Mouse (Mus musculus): ENCODE measurements at regions not wholly inside any gene's neighbourhood (a gene's known extent, or its start where the extent isn't known, plus 50 kb on each side); places are given as distances from the start of the nearest gene placed in this dataset.

DNA sequence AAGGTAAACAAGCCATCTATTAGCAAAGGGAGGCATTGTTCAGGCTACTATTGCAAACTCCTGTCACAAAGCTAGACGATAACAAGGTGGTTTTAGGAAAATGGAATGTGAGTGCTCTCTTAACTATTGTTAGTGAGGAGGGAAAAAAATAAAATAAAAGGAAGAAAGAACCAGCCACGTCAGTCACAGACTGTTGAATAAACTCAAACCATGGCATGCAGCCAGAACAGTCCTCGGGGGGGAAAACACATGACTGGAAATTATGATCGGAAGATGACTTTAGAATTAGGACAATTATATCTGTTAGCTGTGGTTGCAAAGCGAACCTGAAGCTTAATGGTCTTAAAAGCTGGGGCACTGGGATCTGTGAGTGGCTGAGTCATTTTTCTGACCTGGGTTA, 524.1 kb downstream of the Tbc1d22a start:
- DNase-seq = no peak

DNA sequence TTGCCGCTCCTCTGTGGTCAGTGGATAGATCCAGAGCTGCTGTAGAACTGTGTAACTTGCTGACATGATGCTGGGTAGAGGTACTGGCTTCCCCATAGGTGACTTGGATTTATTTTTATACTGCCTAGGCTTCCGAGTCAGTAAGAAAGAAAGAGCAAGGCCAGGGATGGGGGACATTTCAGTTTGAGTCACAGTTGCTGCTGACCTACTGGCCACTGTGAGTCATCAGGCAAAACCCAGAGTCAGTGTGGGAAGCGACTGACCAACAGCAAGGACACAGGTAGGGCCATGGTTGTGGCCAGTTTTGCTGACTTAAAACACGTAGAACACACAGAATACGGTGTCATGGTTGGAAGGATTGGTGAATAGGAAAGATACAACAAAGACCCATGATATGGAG, 524.5 kb downstream of the Tbc1d22a start:
- DNase-seq = no peak

DNA sequence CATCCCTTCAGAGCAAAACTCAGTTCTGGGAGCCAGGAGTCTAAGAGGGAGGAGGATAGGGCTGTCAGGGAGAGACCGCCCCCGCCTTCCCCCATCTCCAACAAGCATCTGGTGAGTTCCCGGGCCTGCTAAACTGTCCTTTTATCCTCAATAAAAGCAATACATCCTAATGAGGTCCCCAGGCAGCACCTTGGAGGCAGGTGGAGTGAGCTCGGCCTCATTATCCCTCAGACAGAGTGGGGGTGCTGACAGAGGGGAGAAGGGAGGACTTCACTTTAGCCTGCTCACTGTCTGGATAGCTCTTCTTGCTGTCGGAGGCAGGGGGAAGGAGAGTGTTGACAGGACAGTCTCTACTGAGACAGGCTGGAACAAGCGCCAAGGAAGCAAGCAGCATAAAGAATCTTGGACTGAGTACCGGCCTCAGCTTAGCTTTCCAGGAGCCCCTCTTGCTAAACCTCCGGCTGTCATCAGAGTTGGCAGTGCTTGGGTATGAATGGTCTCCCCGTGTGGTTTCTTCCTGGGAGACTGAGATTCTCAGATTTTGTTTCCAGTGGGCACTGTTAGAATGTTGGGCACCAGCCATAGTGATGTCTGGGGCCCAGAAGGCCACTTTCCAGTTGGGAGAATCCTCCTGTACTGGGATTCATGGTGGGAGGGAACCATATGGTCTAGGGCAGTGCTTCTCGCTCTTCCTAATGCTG, 537.3 kb downstream of the Tbc1d22a start:
- DNase-seq = no peak

DNA sequence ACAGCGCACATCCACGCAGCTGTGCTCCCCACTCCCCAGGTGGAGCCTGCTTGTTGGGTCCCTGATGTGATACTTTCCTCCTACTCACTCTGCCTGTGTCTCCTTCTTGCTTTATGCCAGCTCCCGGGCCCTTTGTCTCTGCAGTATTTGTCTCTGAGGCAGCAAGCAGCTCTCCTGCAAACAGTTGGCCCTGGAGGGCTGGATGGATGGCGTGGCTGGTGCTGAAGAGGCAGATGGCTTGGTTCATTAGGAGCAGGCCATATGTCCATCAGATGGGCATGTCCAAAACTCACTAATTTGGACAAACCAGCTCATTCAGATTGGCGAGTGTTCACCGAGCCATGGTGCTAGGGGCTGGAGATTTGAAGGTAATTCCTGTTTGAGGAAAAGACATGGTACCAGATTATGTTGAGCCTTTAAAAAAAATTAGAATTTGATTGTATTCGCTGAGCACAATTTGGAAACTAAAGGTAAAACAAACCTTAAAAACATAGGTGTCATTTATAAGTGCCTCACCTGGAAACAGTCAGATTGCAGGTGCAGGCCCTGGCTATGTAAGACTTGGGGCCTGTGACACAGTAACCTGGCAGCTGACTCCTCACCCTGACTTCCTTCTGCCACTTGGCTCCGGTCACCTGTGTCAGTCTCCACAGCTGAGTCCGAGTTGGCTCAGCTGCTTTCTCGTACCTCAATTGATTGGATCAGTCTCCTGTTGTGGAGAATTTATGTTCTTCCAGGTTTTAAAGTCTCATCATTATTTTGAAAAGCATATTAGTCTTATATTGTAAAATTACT, 549.5 kb downstream of the Tbc1d22a start:
- DNase-seq = no peak

DNA sequence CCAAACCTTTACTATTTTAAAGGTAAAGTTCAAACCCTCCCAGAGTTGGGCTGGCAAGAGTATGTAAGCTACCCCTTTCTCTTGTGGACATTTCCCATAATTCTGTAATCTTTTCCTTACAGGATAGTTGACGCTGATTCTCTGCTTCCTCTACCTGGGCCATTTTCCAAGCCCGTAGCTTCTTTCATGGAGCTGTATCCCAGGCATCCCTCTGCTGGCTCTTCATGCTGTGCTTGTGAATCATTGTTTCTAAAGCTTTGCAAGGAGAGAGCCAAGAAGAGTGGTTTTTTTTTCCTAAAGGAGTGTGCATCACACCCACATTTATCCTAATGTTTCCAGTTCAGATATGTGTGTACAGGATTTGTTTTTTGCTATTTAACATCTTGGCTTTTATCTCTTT, 553.4 kb downstream of the Tbc1d22a start:
- DNase-seq = no peak

DNA sequence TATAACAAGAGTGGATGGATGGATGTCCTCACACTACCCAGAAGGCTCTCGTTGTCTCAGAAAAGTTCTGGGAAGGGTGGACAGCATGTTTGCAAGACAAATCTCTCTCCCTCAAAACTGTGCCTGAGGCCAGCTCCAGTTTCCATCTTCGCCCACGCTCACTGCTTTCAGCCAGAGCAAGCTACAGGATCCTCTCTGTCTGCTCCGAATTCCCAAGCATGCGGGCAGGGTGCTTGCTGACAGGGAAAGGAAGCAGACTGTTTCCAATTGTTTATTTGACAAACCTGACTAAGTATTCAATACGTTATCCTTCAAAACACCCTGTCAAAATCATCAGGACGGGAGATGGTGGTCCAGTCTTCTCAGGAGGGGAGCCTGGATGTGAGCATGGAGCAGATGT, 558.8 kb downstream of the Tbc1d22a start:
- no peak for DNase-seq

DNA sequence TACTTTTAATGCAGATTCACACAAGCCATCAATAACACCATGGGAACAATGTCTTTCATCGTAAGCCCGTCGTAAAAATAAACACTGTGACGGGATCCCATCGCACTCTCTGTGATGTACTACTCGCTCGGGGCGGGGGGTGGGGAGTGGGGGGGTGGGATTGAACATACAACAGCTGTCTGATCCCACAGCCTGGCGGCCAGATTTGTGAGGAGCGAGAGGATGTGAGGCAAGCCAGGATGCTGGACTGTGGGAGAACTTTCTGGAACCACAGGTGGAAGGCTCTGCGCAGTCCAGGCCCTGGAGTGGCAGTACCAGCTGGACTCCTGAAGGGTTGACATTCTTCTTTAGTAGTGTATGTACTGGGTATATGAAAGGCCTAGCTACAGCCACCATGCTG, 563.7 kb downstream of the Tbc1d22a start:
- DNase-seq = no peak

DNA sequence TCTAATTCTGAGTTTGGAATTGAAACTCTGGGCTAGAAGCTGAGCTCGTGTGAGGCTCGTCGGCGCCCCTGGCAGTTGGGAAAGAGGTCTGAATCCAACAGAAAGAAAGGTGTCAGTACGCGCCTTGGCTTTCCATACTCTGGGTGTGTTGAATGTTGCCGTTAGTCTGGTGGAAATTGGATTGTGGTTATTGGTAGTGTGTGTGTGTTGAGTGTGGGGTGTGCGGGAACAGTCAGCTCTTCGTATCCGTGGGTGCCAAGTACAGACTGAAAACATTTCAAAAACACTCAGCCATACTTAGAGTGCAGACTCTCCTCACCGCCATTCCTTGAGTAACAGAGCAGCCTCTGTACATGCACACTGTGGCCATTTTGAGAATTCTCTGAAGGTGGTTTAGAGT, 566.9 kb downstream of the Tbc1d22a start:
- no peak for DNase-seq

DNA sequence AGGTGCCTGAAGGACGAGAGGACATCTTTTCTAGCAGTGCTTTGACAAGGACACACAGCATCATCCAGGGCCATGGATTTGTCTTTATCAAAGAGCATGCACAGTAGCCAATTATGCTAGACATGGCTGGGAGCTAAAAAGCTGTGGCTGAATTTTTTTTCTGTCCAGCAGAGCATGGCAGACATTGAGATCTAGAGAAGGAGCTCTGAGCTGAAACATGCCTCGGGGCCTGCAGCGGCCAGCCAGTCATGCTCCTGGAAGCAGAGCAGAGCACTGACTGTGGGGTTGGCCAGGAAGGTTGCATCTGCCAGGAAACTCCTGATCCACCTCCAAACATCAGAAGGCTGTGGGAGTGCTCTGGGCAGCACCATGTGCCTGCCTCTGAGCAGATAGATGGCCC, 580.5 kb downstream of the Tbc1d22a start:
- no peak for DNase-seq

DNA sequence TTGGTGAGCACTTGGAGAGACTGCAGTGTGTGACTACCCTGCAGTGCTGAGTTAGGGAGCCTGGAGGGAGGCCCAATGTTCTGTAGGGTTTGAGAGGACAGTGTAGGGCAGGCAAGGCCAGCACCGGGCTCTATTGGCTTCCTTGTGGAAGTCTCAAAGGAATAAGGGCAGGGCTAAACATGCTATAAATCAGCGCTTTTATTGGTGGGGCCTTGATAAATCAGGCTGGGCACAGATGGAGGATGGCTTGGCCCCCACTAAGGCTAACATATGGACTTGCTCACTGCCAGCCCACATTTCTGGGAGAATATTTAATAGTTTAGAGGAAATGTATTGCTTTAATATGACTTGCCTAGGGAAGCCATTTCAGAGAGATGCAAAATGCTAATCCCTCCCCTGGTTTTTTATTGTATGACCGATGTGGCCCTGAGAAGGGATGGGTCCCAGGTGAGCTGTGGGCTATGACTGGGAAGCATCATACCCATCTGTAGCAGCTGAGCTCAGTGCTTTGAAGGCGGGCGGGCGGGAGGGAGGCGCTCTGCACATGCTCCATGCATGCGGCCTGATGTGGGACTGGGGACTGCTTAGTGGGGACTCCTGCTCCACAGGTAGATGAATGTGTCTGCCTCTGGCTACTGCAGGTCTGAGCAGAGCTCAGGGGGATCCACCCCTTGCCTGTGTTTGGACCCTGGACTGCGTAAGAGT, 584.4 kb downstream of the Tbc1d22a start:
- DNase-seq = peak; percentile 6

DNA sequence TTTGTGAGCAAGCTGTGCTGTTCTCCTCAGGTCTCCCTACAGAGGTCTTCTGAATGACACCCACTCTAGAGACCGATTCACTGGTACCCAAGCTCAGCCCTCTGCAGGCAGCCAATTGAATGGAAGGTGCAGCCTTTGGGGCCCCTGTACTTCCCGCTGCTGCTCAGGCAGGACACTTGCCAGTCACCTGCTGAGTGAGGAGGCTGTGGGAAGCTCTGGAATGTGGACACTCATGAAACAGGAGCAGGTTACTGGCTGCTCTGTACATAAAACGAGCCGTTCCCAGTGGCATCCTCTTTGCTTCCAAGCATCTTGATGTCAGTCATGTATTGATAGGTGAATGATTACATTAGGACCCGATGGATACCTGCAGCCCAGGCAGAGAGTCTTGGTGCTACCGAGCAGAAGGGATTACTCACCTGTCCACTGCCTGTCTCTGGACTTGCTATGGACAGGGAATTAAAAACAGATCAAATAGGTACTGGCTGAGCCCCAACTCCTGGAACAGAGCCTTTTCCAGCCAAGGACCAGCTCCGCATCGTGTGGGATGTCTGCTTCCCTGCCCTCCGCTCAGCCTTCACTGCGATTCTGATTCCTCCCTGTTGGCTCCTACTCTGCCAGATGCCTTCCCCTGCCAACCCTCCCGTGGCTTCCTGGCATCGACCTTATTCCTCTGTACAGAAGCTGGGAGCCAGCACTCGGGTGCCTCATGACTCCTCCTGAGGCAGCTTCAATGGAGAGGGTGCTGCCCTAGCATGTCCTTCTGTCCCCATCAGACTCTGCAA, 593.2 kb downstream of the Tbc1d22a start:
- DNase-seq = no peak

DNA sequence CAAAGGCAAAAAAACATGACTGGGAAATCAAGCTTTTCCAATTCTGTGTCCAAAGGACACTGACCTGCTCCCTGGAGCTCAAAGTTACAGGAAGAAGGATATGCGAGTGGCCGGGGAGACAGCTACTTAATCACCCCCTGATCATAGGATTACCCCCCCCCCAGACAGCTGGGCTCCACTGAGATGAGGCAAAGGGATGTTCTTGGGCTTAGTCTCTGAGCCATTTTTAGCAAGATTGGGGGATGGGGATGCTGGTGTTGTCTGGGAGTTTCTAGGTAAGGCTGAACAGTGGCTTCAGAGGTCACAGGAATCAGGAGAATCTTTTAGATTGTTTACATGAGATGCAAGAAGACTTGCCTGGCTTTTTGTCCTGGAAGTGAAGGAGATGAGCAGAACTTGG, 597.6 kb downstream of the Tbc1d22a start:
- DNase-seq = no peak

DNA sequence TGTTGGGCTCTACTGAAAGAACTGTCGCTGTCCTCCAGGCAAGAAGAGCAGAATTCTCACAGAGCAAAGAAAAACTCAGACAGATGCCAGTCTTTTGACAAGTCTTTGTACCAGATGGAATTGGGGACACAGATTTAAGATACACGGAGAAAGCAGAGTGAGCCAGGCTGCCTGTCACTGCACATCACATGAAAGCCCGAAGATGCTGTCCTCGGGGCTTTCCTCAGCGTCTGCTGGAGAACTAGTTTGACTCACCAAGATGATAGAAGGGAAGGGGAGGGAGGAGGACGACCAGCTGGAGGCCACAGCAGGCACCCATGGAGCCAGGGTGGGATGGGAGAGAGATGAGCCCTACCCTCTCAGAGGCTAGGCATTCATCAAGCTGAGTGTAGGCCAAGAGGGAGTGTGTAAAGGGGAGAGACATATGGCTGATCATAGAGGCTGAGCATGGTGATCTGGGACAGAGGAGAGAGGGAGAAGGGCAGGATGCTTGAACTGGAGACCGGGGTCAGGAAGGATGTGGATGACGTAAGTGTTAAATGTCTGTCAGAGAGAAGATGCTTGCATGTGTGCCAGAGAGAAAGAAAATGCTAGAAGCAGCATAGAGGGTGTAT, 600.7 kb downstream of the Tbc1d22a start:
- no peak for DNase-seq

DNA sequence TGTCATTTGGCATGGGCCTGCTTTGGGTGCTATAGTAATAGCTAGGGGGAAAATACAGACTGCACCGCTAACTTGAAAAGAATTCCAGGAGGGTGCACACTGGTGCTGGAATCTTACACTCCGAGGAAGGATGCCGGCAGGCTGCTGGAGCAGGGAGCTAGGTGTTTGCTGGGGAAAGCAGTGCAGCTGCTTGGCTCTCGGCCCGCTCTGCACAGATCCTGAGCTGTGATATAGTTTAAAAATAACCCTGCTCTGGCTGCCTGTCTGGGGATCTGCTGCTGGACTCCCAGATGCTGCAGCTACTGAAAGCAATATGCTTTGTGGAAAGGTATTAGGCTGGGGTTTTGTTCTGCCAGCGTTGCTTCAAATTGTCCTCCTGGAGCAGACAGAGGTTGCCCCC, 621.7 kb downstream of the Tbc1d22a start:
- no peak for DNase-seq

DNA sequence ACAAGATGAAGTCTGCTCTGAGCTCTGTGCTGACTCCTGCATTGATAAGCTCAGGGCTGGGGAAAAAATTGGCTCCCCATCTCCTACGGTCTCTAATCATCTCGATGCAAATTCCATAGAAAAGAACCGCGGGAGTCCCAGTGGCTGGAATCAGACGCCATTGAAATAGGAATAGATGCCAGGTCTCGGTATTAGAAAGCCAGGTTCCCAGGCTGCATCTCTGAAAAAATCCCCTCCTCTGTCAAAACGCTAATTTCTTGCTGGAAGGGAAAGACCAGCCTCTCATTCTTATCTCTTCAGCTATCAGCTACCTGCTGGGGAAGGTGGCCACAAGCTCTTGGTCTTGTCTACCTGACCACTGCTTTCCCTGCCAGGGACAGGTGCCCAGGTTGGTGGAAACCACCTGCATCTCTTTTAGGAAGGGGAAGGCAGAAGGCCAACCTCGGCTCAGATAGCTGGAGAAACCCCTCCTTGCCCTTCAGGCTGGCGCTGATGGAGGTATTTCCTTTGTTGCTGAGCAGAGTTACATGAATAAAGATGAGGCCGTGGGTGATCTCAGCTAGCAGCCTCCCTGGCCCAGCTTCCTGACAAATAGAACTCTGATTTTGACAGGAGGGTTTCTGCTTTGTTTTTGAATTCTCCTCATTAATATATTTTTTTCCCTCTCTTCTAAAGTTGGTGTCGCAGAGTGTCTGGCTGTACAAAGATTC, 638.1 kb downstream of the Tbc1d22a start:
- no peak for DNase-seq

DNA sequence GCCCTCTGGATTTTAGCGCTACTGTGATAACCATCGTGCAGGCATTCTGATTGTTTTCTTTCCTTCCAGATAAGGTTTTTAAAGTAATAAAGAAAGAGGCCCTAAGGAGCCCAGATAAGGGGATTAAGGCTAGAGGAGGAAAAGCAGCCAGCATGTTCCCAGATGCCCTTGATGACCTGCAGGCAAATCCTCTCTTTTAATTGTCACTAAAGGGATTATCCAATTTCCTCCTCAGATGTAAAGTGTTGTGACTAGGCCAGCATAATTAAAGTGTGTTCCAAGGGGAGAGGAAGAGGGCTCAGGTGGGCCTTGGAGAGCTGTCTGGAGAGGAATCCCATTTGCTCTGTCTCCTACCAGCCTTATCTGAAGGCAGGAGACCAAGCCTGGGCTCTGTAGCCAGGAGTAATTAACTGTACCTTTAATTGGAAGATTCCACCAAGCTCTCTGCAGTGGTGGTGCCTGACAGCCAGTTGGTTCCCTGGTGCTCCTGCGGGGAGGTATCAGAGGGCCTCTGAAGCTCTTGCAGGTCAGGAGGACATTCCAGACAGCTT, 644.2 kb downstream of the Tbc1d22a start:
- no peak for DNase-seq

DNA sequence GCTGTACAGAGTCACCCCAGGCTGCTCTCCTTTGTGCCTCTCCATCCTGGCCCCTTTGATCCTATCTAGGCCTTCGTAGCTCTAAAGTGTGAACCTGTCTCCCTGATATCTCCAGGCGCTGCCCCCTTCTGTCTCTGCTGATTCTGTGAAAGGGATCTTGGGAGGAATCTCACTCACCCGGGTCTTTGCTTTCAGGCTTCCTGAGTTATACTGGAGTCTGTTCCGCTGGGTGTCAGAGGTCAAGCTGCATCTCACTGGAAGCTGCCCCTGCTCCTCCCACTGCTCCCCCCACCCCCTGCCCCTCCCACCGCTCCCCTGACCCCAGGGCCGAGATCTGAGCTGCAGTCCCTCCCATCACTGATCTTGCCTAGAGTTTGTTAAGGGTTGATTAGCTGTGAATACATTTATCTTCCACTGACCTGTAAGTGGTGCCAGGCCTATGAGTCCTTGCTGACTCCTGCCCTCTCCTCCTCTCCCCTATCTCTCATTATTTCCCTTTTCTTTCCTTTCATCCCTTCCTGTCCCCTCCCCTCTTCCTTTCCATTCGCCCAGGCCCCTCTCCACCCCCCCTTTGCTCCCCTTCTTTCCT, 661.6 kb downstream of the Tbc1d22a start:
- DNase-seq = peak; percentile 76

DNA sequence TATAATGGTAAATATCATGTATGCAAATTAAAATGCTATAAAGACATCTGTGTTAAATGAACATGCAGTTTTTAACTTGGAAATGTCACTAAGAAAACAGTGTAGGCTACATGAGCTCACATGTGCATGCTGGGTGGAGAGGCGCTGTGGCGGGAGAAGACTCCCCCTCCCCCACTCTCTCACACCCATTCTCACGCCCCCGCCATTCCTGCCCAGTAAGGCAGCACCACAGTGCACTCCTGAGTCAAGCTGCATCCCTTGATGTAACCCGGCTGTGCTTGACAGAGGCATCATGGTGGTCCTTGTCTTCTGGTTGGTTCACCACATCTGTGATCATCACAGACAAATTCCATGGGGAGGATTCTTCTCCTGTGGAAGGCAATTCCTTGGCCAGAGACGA, 647.1 kb upstream of the Fam19a5 start:
- no peak for DNase-seq

DNA sequence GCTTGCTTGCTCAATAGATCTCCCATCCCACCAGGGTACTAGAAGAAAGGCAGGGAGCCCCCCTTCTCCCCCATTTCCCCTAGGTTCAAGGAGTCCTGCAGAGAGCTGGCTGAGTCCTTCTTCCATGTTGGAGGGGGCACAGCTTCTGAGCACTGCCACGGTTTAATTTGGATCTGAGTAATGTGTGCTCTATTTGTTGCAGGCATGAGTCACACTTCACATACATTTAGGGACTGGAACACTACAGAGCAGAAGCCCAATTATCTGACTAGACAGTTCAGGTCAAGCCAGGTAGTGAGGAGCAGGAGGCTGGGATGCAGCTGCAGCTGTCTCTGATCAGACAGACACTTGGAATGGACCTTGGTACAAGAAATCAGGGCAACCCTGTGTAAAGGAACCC, 644.1 kb upstream of the Fam19a5 start:
- no peak for DNase-seq

DNA sequence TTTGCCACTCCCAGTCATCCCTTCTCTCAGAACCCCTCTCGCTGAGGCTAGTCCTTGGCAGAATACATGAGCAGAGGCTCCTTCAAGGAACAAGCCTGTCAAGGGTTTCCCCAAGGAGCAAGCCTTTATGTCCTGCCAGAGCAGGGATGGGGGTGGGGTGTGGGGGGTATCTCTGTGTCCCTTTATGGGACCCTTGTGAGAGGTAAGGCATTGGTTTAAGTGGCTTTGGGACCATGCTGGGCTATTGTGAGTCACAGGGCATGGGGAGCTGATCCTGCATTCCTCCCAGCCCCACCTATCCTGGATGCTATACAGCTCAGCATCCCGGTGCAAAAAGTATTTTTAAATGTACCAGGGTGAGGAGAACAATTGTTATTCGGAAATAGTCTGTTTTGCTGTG, 641.1 kb upstream of the Fam19a5 start:
- DNase-seq = no peak

DNA sequence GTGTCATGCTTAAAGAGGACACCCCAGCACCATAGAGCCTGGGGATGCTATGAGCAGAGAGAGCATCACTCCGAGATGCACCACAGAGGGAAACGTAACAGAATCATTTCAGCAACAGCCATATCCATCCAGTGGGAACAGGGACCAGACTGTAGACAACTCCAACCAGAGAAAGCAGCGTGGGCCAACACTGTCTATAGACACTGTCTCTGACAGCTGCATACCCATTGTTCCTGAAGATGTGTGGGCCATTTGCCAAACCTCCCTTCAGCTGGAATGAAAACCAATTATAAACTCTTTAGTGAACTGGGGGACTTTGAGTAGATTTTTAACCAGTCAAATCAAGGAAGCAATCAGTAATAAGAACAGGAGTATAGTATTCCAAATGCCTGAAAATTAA, 630.8 kb upstream of the Fam19a5 start:
- DNase-seq = no peak

All from embryo, embryonic 11 days (tissue).